Mouse (Mus musculus) thymus, adult 2 months (tissue): ENCODE results near the gene Ninj1.

Source experiments
- CTCF ChIP-seq: fragments of 200-500 bp; IDR thresholded peaks from 2 replicates; pipeline ENCODE4 v1.5.1; 2012; ENCODE audit warnings: mild to moderate bottlenecking, control low read depth, low read length, moderate library complexity, borderline replicate concordance; ENCODE audit not compliant: control insufficient read depth, poor library complexity, insufficient read depth; ENCODE audit errors: extremely low read depth
- POLR2A ChIP-seq: fragments of 200-500 bp; IDR thresholded peaks from 2 replicates; pipeline ENCODE4 v1.6.1; 2012; ENCODE audit warnings: mild to moderate bottlenecking, low read length, control low read depth, moderate library complexity; ENCODE audit not compliant: control insufficient read depth, poor library complexity, insufficient read depth; ENCODE audit errors: extremely low read depth

DNA sequence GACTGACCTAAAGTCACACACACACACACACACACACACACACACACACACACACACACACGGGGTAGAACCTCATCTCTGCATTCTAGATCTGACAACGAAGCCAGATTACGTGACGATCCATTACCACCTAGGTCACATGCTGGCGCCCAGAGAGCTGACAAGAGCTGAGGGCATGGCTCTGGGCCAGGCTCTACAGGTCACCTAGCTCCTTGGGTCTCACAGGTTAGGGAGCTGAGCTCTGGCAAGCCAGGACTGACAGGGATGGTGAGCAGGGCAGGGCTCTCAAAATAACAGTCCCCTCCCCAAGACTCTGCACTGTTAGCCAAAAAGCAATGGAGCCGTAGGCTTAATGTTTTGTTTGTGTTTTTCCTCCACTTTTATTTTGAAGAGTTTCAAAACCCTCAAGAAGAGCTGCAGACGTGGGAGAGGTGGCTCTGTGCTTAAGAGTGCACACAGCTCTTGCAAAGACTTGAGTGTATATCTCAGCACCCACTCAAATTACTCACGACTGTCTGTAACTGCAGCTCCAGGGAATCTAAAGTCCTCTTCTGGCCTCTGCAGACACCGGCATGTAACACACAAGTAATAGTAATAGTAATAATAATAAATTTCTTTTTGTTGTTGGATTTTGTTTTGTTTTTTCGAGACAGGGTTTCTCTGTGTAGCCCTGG, 29.1 kb upstream of the Ninj1 start:
- TF ChIP-seq CTCF (no peak), POLR2A (no peak)
